9 mouse cellular contexts compared by ENCODE assay signal in genomic region chr8:114770856-114771776, GRCm38 (mm10).
DNase-seq lines count a peak whose midpoint lies in the region; ATAC-seq and TF ChIP-seq lines count a peak whose summit lies in the region.
"Had no signal": no experiment of that assay in that cellular context is flagged by ENCODE, and none has a peak within 500 bp of the region (broad histone marks: within the 10 kb centered on the region; RNA-seq: fewer than 3 reads in every experiment).

No protein-coding gene starts in this region.

- 61% methylated on average over 31 of the region's 31 CpGs for WGBS in embryonic facial prominence, embryonic 10.5 days
- 50% methylated on average over 31 of the region's 31 CpGs for WGBS in hindbrain, embryonic 11.5 days

- no peak overlapping the region for H3K4me2 ChIP-seq in hindbrain, embryonic 11.5 days (replicated peaks; ENCODE audit: low read depth, low read length)
- H3K4me2 ChIP-seq: limb, embryonic 13.5 days had no signal

- no peak overlapping the region for H3K9ac ChIP-seq in hindbrain, embryonic 11.5 days (ENCODE audit: low read depth, low read length)
- H3K9ac ChIP-seq: limb, embryonic 13.5 days had no signal

- DNase-seq in adrenal gland, postnatal 10 days, result peak; percentile 85
- peak; percentile 82 for DNase-seq in embryonic facial prominence, embryonic 10.5 days (ENCODE audit: low spot score)
- DNase-seq in hindbrain, embryonic 11.5 days (ENCODE audit: low spot score), result peak; percentile 87
- peak; percentile 25 for DNase-seq in layer of hippocampus, adult 9-10 months (ENCODE audit: low spot score)
- peak; percentile 86 for DNase-seq in lung, postnatal 10 days
- DNase-seq in right cerebral cortex, postnatal 25 days, result peak; percentile 68
- peak; percentile 57 for DNase-seq in yolk sac, embryonic 10.5 days (ENCODE audit: low spot score)

- peak; percentile 67 for TF ChIP-seq CTCF in E14TG2a.4 (conservative IDR thresholded peaks at IDR 0.05; ENCODE audit: low read length)

- H3K36me3 ChIP-seq in E14TG2a.4 (ENCODE audit: insufficient read depth, low read length), result no peaks in the 10 kb centered on the region
- no peaks in the 10 kb centered on the region for H3K36me3 ChIP-seq in embryonic facial prominence, embryonic 10.5 days (replicated peaks)
- H3K36me3 ChIP-seq in hindbrain, embryonic 11.5 days (ENCODE audit: control insufficient read depth, insufficient read depth, low read length), result no peaks in the 10 kb centered on the region
- H3K36me3 ChIP-seq: limb, embryonic 13.5 days had no signal

- H3K4me3 ChIP-seq in E14TG2a.4 (replicated peaks; ENCODE audit: low read length), result no peak overlapping the region
- no peak overlapping the region for H3K4me3 ChIP-seq in embryonic facial prominence, embryonic 10.5 days
- H3K4me3 ChIP-seq in hindbrain, embryonic 11.5 days (ENCODE audit: low read depth, low read length), result no peak overlapping the region
- H3K4me3 ChIP-seq: limb, embryonic 13.5 days had no signal

- H3K9me3 ChIP-seq in E14TG2a.4 (ENCODE audit: low read length), result peaks cover 13% of the 10 kb centered on the region
- no peaks in the 10 kb centered on the region for H3K9me3 ChIP-seq in embryonic facial prominence, embryonic 10.5 days
- no peaks in the 10 kb centered on the region for H3K9me3 ChIP-seq in hindbrain, embryonic 11.5 days (ENCODE audit: control insufficient read depth, low read length)
- H3K9me3 ChIP-seq: limb, embryonic 13.5 days had no signal

- ATAC-seq in hindbrain, embryonic 11.5 days (ENCODE audit: low FRiP score), result no peak

- no peaks in the 10 kb centered on the region for H3K27me3 ChIP-seq in E14TG2a.4 (ENCODE audit: insufficient read depth, low read length)
- no peaks in the 10 kb centered on the region for H3K27me3 ChIP-seq in embryonic facial prominence, embryonic 10.5 days (replicated peaks; ENCODE audit: low read depth, poor library complexity, severe bottlenecking)
- no peaks in the 10 kb centered on the region for H3K27me3 ChIP-seq in hindbrain, embryonic 11.5 days (ENCODE audit: control insufficient read depth, insufficient read depth, low read length)

- H3K4me1 ChIP-seq in E14TG2a.4 (replicated peaks; ENCODE audit: low read depth, low read length), result no peaks in the 10 kb centered on the region
- H3K4me1 ChIP-seq in embryonic facial prominence, embryonic 10.5 days, result peaks cover 28% of the 10 kb centered on the region
- H3K4me1 ChIP-seq in hindbrain, embryonic 11.5 days (replicated peaks; ENCODE audit: control insufficient read depth, insufficient read depth, low read length), result no peaks in the 10 kb centered on the region

- no peak overlapping the region for H3K27ac ChIP-seq in embryonic facial prominence, embryonic 10.5 days (replicated peaks)
- H3K27ac ChIP-seq in hindbrain, embryonic 11.5 days (ENCODE audit: low read depth, low read length), result no peak overlapping the region
- H3K27ac ChIP-seq: limb, embryonic 13.5 days had no signal

Comparison
In these comparisons a context has a peak if more than half of its experiments do, and no peak if none do; other contexts are left out.
1. DNase-seq: peak in every context shown above with its lines; median percentile 87 in hindbrain, embryonic 11.5 days; 86 in lung, postnatal 10 days; 85 in adrenal gland, postnatal 10 days; 82 in embryonic facial prominence, embryonic 10.5 days; 68 in right cerebral cortex, postnatal 25 days; 57 in yolk sac, embryonic 10.5 days; 25 in layer of hippocampus, adult 9-10 months.